Mouse (Mus musculus) cerebellum, postnatal 10 days (tissue): Measurements from ENCODE around the gene Serpina3c.
"Not testable (repeated sequence)": the region's sequence is repeated elsewhere in the genome, so short reads cannot be mapped to it uniquely, and the experiment has no call there.

Source experiments
- DNase-seq, 2 experiments: peaks; one replicate each; pipeline ENCODE4 v3.0.0; 2021; ENCODE audit warnings: mixed read lengths in 2 of 2

The Serpina3c gene

GRCm38 (mm10) chr12:104153656-104154055 lies at the start of gene Serpina3c:
TSS of gene Serpina3c (minus strand) at chr12:104153870.
- no peak for DNase-seq

DNA sequence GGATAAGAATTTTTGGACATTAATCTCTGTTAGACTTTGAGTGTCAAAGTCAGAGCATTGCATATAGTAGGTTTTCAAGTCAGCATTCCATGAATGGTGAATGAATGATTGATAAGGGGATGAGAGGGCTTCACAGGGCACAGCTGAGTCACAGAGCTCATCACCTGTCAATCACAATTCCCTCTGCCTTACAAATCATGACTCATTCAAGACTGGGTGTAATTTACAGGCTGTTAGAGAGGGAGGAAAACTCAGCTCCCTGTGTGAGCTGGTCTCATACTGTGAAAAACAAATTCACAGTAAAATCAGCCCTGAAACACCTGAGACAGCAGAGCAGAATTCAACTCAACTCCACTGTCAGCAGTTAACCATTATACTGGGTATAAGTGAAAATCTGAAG lies 37.2 kb upstream of the Serpina3c start:
- no peak for DNase-seq

- no peak for DNase-seq
Observed at GRCm38 (mm10) chr12:104189246-104189645, 35.6 kb upstream of the Serpina3c start.

DNA sequence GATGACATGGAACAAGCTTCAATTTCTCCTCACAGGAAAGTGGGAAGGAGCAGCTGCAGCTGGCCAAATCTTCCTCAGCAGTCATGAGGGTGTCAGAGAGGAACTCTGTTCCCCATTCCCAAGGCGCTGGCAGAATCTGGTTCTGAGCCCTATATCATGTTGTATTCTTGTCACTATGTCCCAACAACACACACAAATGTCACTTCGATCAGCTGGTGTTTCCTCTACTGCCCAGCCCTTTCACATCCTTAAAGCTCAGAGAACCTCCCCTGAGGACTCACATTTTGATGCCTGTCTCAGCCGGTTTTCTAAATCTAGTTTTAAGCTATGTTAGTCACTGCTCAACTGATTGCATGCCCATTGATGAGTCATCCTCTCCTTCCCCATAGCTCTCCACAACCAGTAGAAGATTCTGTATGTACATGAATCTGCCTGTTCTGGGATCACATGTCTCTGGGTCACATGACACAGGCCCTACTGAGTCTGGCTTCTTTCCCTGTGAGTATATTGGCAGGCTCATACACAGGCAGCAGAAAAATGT lies 32.4 kb upstream of the Serpina3c start:
- DNase-seq: peak; percentile 10 to 12

DNA sequence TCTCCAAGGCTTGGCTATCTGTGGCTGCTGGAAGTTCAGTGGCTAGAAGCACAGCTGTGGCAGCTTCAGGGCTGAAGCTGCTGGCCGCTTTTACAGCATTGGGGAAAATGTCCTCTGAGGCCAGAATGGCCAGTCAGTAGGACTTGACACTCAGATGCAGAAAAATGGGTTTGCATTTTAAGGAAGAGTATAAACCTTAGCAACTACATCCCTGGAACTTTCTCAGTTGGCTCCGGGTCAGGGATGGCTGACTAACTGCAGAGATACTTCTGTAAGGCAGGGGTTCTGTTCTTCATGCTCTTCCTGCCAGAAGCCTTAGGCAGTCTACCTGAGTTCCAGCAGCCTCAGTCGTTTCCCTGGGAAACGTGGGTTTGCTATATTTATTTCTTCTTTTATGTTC lies 31.4 kb upstream of the Serpina3c start:
- no peak for DNase-seq

GRCm38 (mm10) chr12:104178987-104179386 lies 25.3 kb upstream of the Serpina3c start:
- DNase-seq: no peak

DNA sequence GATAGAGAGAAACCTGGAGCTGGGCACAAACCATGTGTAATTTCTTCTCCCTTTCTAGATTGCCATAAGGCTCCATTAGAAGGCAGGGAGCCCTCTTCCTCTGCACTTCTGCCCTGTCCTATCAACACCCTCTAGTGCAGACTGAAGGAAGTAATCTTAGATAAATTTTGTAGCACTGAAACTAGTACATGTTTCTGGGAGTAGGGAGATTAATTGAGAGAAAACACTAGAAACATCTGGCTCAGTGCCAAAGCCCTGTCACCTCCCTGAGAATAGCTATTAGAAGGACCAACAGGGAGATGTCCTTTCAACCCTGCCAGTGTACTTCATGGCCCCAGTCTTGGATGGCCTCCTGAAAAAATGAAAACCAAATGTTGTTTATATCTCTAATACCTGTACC lies 24.9 kb upstream of the Serpina3c start:
- DNase-seq: peak; percentile 15 to 29

- no peak for DNase-seq
Observed at GRCm38 (mm10) chr12:104175636-104176035, 22.0 kb upstream of the Serpina3c start.

DNA sequence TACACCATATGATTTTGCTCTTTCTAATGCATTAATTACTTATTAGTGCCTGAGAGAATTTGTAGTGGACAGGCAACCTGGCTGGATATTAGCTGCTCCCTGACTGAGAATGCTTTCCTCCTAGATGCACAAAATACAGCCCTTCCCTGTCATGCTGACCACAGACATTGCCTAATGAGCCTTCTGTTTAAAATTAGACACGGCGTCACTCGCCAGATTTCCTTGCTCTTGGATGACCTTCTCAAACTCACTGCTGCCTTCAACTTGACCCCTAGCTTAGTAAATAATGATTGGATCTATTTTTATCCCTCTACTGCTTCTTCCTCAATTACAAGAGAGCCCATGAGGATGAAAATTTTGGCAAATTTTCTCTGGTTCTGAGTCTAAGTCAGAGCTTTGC lies 21.1 kb upstream of the Serpina3c start:
- DNase-seq: no peak

GRCm38 (mm10) chr12:104153041-104153645 lies 527 bp downstream of the Serpina3c start:
- DNase-seq: no peak

GRCm38 (mm10) chr12:104151989-104152388 lies 1.7 kb downstream of the Serpina3c start:
- DNase-seq: peak; percentile 11 to 25

- DNase-seq: no peak
Observed at GRCm38 (mm10) chr12:104145571-104145970, 8.1 kb downstream of the Serpina3c start.

GRCm38 (mm10) chr12:104143286-104143685 lies 10.4 kb downstream of the Serpina3c start:
- no peak for DNase-seq

- no peak for DNase-seq
Observed at GRCm38 (mm10) chr12:104142427-104142826, 11.2 kb downstream of the Serpina3c start.

GRCm38 (mm10) chr12:104141506-104141905 lies 12.2 kb downstream of the Serpina3c start:
- DNase-seq: no peak

- no peak for DNase-seq
Observed at GRCm38 (mm10) chr12:104140543-104141103, 13.0 kb downstream of the Serpina3c start.

DNA sequence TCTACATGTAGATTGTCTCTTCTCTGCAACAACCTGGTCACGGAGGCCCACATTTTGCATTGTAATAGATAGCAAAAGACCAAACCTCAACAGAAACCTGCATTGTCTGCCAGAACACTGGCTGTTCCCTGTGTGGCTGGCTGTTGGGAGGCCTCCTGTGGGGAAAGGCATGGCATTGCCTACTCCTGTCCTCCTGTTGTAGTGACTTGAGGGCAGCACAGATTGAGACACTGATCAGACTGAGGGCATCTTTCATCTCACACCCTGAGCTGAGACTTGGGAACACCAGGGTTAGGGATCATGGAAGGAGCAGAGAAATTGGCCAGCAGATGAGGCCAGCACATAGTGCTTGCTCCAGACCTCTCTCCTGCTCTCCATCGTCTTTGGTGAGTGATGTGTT lies 15.5 kb downstream of the Serpina3c start:
- DNase-seq: no peak

DNA sequence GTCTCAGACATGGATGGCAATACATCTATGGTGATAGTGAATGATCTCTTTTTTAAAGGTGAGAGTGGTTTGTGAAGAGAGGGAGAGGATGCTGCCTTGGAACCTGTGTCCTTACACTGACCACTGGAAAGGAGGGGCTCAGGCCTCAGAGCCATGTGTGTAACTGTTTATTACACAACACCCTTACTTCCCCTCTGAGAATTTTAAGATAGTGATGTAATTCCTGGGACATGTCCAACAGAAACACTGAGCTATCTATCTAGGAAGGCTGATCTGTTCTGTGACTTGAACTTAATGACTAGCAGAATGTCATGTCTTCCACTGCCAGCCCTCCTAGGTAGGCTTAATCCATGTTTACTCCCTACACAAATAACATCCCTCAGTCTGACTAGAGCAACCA lies 22.6 kb downstream of the Serpina3c start:
- no peak for DNase-seq

- DNase-seq: no peak
Observed at GRCm38 (mm10) chr12:104127696-104128095, 26.0 kb downstream of the Serpina3c start, which contains the start of gene Serpina3b. TSS of gene Serpina3b (plus strand) at chr12:104127996.

GRCm38 (mm10) chr12:104125021-104125560 lies 28.6 kb downstream of the Serpina3c start:
- no peak for DNase-seq

DNA sequence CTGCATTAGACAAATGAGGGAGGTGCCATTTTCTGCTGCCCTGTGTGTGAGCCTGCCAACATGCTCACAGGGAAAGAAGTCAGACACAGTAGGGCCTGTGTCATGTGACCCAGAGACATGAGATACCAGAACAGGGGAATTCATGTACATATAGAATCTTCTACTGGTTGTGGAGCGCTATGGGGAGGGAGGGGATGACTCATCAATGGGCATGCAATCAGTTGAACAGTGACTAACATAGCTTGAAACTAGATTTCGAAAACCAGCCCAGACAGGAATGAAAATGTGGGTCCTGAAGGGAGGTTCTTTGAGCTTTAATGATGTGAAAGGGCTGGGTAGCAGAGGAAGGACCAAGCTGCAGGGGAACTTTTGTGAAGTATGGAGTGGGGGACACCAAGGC lies 29.7 kb downstream of the Serpina3c start:
- DNase-seq: no peak

GRCm38 (mm10) chr12:104123097-104123496 lies 30.6 kb downstream of the Serpina3c start:
- DNase-seq: no peak

DNA sequence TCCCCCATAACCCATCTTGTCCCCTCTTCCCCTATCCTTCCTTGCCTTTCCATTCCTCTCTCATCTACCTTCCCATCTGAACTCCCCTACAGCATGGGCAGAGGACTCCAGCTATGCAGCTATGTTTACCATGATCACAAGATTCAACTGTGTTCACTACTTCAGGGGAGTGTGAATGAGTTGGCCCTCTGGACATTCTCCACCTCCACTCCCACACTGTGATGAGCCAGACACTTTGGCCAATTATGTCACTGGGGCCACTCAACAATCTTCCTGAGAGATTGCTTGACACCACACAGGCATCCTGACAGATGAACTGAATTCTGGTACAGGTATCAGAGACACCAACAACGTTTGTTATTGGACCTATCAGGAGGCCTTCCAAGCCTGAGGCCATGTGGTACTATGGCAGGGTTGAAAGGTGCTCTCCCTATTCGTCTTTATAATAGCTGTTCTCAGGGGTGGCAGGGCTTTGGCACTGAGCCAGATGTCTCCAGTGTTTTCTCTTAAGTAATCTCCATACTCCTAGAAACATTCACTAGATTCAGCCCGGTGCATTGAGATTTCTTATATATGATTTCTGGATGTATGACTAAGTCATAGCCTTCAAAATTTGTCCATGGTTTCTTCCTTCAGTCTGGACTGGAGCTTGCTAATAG lies 38.6 kb downstream of the Serpina3c start:
- peak; percentile 9 to 14 for DNase-seq

GRCm38 (mm10) chr12:104112333-104112732 lies 41.3 kb downstream of the Serpina3c start, which contains the start of gene Serpina3a:
TSS of gene Serpina3a (plus strand) at chr12:104112724.
- DNase-seq: not testable (repeated sequence)
